Mouse (Mus musculus) liver, postnatal 0 days (tissue): ENCODE results near the gene Doc2g. TPM values are rescaled to one million over a fixed set of nuclear protein-coding genes. Genes with fewer than 3 reads are reported as not detected.
"Not testable (repeated sequence)": the region's sequence is repeated elsewhere in the genome, so short reads cannot be mapped to it uniquely, and the experiment has no call there.

ENCODE experiments used
- ATAC-seq: fragments of 200-750 bp; cut with Nextera tagmentation; 2 replicates; pipeline ENCODE4 v1.8.0; 2017; ENCODE audit warnings: mild to moderate bottlenecking, moderate library complexity
- DNase-seq: peaks from one replicate; pipeline ENCODE4 v3.0.0-alpha.2; 2016
- H3K27ac ChIP-seq: fragments of 300-500 bp; sonication (generic); 2 replicates; pipeline ENCODE4 v1.5.1; 2014; ENCODE audit warnings: antibody characterized with exemption, moderate library complexity, mild to moderate bottlenecking, low read depth
- H3K27me3 ChIP-seq: fragments of 300-500 bp; sonication (generic); 2 replicates; pipeline ENCODE4 v1.6.1; 2014; ENCODE audit warnings: low read length, control low read depth, mixed read lengths; ENCODE audit not compliant: insufficient read depth
- H3K36me3 ChIP-seq: fragments of 300-500 bp; sonication (generic); replicated peaks from 2 replicates; pipeline ENCODE4 v1.6.1; 2014; ENCODE audit warnings: mild to moderate bottlenecking, control low read depth, low read length, moderate library complexity, mixed read lengths; ENCODE audit not compliant: insufficient read depth
- H3K4me1 ChIP-seq: fragments of 300-500 bp; sonication (generic); 2 replicates; pipeline ENCODE4 v1.6.1; 2014; ENCODE audit warnings: antibody characterized with exemption, mild to moderate bottlenecking, control low read depth; ENCODE audit not compliant: insufficient read depth
- H3K4me2 ChIP-seq: fragments of 300-500 bp; sonication (generic); 2 replicates; pipeline ENCODE4 v1.6.1; 2014; ENCODE audit warnings: low read depth, mild to moderate bottlenecking, low read length, moderate library complexity, mixed read lengths
- H3K4me3 ChIP-seq: fragments of 300-500 bp; sonication (generic); 2 replicates; pipeline ENCODE4 v1.5.1; 2014; ENCODE audit warnings: low read depth, low read length
- H3K9ac ChIP-seq: fragments of 300-500 bp; sonication (generic); replicated peaks from 2 replicates; pipeline ENCODE4 v1.6.1; 2014; ENCODE audit warnings: mild to moderate bottlenecking, moderate library complexity
- H3K9me3 ChIP-seq: fragments of 300-500 bp; sonication (generic); 2 replicates; pipeline ENCODE4 v1.6.1; 2016; ENCODE audit warnings: mild to moderate bottlenecking, control low read depth, low read length, mixed read lengths
- CTCF ChIP-seq: sonication (generic); IDR thresholded peaks from 2 replicates; pipeline ENCODE4 v1.5.1; 2016; ENCODE audit warnings: antibody characterized with exemption, low read depth
- EP300 ChIP-seq: IDR thresholded peaks from 2 replicates; pipeline ENCODE4 v1.6.1; 2016; ENCODE audit warnings: antibody characterized with exemption, low read depth, mild to moderate bottlenecking
- WGBS: fragments of 180-500 bp; shearing (Covaris S2); extraction: QIAGEN DNeasy Blood & Tissue Kit; methylation state at CpG from one replicate; pipeline ENCODE4 v1.1.7; 2014; ENCODE audit not compliant: insufficient replicate concordance; 5-methylcytosine and 5-hydroxymethylcytosine counted together
- polyA plus RNA-seq: library from polyadenylated mRNA; unstranded; fragments of >200 nt; fragmentation: Nextera tagmentation; extraction: Ambion mirVana; gene quantifications from 2 replicates; pipeline ENCODE4 v1.2.1, GENCODE M21; 2015

Gene Doc2g
- polyA plus RNA-seq: 0.36 and 0.74 TPM in 2 replicates

- DNase-seq (peak; percentile 10), ATAC-seq (no peak)
- H3K9ac ChIP-seq: no peak within 1 kb of the TSS
- 93% methylated on average over 1 of the region's 1 CpGs for WGBS
- peaks cover 14% of the 10 kb centered on the region for H3K4me1 ChIP-seq
- no peak within 1 kb of the TSS for H3K27ac ChIP-seq
- H3K4me2 ChIP-seq: no peak within 1 kb of the TSS
- no peaks in the 10 kb centered on the region for H3K27me3 ChIP-seq
- TF ChIP-seq EP300 (no peak), CTCF (no peak)
- no peak within 1 kb of the TSS for H3K4me3 ChIP-seq
- H3K36me3 ChIP-seq: peaks cover 26% of the 10 kb centered on the region
- no peaks in the 10 kb centered on the region for H3K9me3 ChIP-seq
Measured at GRCm38 (mm10) chr19:4003112-4003511, at the start of gene Doc2g. Gene Doc2g, plus strand, starts transcription at chr19:4003313.

GRCm38 (mm10) chr19:3955033-3955432 is 48.1 kb upstream of the Doc2g start:
- 0 out of 2 replicates have a peak, but pooled peaks have one; percentile 29 for ATAC-seq
- Histone ChIP-seq H3K36me3 (no peaks in the 10 kb centered on the region), H3K4me1 (no peaks in the 10 kb centered on the region), H3K4me2 (no peak overlapping the region), H3K27ac (no peak overlapping the region), H3K9ac (no peak overlapping the region), H3K27me3 (no peaks in the 10 kb centered on the region), H3K4me3 (no peak overlapping the region), H3K9me3 (no peaks in the 10 kb centered on the region)
- TF ChIP-seq EP300 (no peak), CTCF (no peak)
- no peak for DNase-seq
- WGBS: 78% methylated on average over 3 of the region's 3 CpGs

GRCm38 (mm10) chr19:3955804-3956203 is 47.3 kb upstream of the Doc2g start:
- TF ChIP-seq CTCF (no peak), EP300 (no peak)
- ATAC-seq: no peak
- Histone ChIP-seq H3K9me3 (no peaks in the 10 kb centered on the region), H3K27me3 (no peaks in the 10 kb centered on the region), H3K9ac (no peak overlapping the region), H3K27ac (no peak overlapping the region), H3K4me3 (no peak overlapping the region), H3K4me2 (no peak overlapping the region), H3K4me1 (no peaks in the 10 kb centered on the region), H3K36me3 (no peaks in the 10 kb centered on the region)
- 51% methylated on average over 4 of the region's 4 CpGs for WGBS
- no peak for DNase-seq

GRCm38 (mm10) chr19:3957296-3958036 is 45.6 kb upstream of the Doc2g start:
- DNase-seq, H3K4me3 ChIP-seq, H3K4me1 ChIP-seq, H3K27ac ChIP-seq, H3K9me3 ChIP-seq, H3K36me3 ChIP-seq, ATAC-seq, H3K4me2 ChIP-seq, H3K27me3 ChIP-seq, H3K9ac ChIP-seq: not testable (repeated sequence)
- 83% methylated on average over 5 of the region's 5 CpGs for WGBS

- DNase-seq (no peak), ATAC-seq (no peak)
- Histone ChIP-seq H3K36me3 (no peaks in the 10 kb centered on the region), H3K27ac (no peak within 1 kb of the TSS), H3K27me3 (no peaks in the 10 kb centered on the region), H3K4me3 (no peak within 1 kb of the TSS), H3K9me3 (no peaks in the 10 kb centered on the region), H3K4me2 (no peak within 1 kb of the TSS), H3K4me1 (no peaks in the 10 kb centered on the region), H3K9ac (no peak within 1 kb of the TSS)
- TF ChIP-seq EP300: no peak
- TF ChIP-seq CTCF: no peak
- WGBS: 64% methylated on average over 4 of the region's 4 CpGs
Measured at GRCm38 (mm10) chr19:3958470-3958869, 44.6 kb upstream of the Doc2g start, which contains the start of gene Aldh3b3. Gene Aldh3b3, plus strand, starts transcription at chr19:3958645.

- Histone ChIP-seq H3K4me2 (no peak overlapping the region), H3K27ac (no peak overlapping the region), H3K4me3 (no peak overlapping the region), H3K4me1 (no peaks in the 10 kb centered on the region), H3K36me3 (no peaks in the 10 kb centered on the region), H3K9ac (no peak overlapping the region), H3K9me3 (no peaks in the 10 kb centered on the region), H3K27me3 (no peaks in the 10 kb centered on the region)
- DNase-seq (no peak), ATAC-seq (no peak)
- TF ChIP-seq EP300 (no peak), CTCF (no peak)
Measured at GRCm38 (mm10) chr19:3959030-3959429, 44.1 kb upstream of the Doc2g start.

GRCm38 (mm10) chr19:3960211-3960610 is 42.9 kb upstream of the Doc2g start:
- no peaks in the 10 kb centered on the region for H3K27me3 ChIP-seq
- H3K36me3 ChIP-seq: no peaks in the 10 kb centered on the region
- no peak overlapping the region for H3K27ac ChIP-seq
- ATAC-seq: no peak
- DNase-seq: no peak
- H3K4me3 ChIP-seq: no peak overlapping the region
- H3K4me1 ChIP-seq: no peaks in the 10 kb centered on the region
- H3K4me2 ChIP-seq: no peak overlapping the region
- no peak overlapping the region for H3K9ac ChIP-seq
- WGBS: 71% methylated on average over 5 of the region's 5 CpGs
- H3K9me3 ChIP-seq: no peaks in the 10 kb centered on the region
- TF ChIP-seq CTCF (no peak), EP300 (no peak)

- H3K9ac ChIP-seq, DNase-seq, H3K9me3 ChIP-seq, H3K4me3 ChIP-seq, H3K4me1 ChIP-seq, H3K4me2 ChIP-seq, H3K36me3 ChIP-seq, H3K27ac ChIP-seq, ATAC-seq, H3K27me3 ChIP-seq: not testable (repeated sequence)
- WGBS: 83% methylated on average over 6 of the region's 6 CpGs
Measured at GRCm38 (mm10) chr19:3961805-3962204, 41.3 kb upstream of the Doc2g start.
